Mouse (Mus musculus): Measurements from ENCODE around the gene C3ar1. TPM values are rescaled to one million over a fixed set of nuclear protein-coding genes. Genes with fewer than 3 reads are reported as not detected.

C3ar1 gene
- total RNA-seq, 2 experiments from 2014 or later = 0.43 TPM; not detected in 1

DNA sequence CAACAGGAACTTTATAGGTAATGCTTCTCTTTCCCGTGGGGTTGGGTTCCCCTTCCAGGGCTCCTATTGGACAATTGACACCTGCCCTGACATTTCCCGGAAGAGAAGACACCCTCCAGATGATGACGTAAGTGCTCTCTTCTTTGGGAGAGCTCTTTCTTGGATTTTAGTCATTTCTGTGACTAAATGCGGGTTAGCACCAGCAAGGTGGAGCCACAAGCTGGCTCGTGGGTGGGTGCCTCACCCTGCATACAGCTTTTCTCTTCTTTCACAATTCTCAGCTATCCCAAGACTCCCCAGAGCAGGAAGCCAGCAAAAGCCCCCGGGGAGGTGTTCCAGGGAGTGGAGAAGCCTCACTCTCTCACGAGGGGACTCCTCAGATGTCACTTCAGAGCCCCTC is 23.1 kb downstream of the C3ar1 start:
- no peak for ATAC-seq (replicated peaks; ENCODE audit: low FRiP score, poor library complexity, severe bottlenecking)

DNA sequence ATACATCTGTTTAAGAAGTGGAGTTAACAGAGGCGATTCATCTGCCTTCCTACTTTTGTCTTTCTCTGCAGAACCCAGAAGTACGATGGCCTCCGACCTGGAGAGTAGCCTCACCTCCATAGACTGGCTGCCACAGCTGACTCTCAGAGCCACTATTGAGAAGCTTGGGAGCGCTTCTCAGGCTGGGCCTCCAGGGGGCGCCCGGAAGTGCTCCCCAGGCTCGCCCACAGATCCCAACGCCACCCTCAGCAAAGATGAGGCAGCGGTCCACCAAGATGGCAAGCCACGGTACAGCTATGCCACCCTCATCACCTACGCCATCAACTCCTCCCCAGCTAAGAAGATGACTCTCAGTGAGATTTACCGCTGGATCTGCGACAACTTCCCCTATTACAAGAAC is 27.9 kb downstream of the C3ar1 start:
- peak; percentile 73 for ATAC-seq (replicated peaks; ENCODE audit: low FRiP score, poor library complexity, severe bottlenecking)

DNA sequence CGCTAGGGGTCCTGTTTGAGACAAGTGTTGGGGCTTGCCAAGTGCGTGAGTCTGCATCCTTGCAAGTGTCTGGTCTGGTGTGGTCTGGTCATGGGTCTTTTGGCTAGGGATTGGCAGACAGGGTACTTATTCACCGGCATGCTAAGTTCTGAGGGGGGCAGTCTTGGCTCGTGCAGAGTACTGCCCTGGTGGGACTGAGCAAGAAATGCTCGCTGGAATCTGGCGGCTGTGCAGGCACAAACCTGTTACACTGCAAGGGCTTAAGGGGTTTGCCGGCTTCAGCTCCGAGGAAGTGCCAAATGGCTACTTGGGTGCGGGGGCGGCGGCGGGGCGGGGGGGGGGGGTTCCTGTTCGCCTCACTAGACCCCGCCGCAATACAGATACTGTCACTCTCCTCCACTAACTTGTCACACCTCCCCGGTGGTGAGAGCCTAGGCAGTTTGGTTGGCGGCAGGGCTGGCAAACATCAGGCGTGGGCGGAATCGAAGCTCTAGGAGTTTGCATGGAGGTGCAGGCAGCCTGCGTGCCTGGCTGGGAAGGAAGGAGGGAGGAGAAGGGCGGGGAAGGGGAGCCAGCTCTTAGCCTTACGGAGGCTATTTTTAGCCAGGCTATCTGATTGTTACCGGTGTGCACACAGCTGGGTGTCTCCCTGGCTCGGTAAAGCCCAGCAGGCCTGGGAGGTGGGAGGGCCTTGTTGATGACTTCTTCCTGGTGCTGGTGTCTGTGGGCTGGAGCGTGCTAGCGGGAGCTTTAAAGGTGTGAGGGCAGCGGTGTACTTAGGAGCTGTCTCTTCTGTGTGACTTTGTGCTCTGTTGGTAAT is 29.8 kb downstream of the C3ar1 start:
- ATAC-seq (replicated peaks; ENCODE audit: low FRiP score, poor library complexity, severe bottlenecking) = peak; percentile 94

DNA sequence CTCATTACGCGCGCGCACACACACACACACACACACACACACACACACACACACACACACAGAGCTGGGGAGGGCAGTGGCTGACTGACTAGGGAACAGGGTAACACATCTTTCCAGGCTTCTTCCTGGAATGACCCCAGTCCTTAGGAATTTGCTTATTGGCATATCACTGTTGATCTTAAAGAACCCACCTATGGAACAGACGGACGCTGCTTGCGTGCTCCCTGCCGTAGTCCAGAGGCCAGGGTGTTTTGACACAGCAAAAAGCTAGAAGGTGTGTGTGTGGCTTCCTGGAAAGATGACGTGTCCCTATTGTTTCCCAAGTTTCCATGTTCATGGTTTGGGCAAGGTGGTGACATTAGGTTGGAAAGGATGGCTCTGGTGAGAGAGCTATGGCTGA is 30.8 kb downstream of the C3ar1 start:
- ATAC-seq (replicated peaks; ENCODE audit: low FRiP score, poor library complexity, severe bottlenecking) = no peak

DNA sequence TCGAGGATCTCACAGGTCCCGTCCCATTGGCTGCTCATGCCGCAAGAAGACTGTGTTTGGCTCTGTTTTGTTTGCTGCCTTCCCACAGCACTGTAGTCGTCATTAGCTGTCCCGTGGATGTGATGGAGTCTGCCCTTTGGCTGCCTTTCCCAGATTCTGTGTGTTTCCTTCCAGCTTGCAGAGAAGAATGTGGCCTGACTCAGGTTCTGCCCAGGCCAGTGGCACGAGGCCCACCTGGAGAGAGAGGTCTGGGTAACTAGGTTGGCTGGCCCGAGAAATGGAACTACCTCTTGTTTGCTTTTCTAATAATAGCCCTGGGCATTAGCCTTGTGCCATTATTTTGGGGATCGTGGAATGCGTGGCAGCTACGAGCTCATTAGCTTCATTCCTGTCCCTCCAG is 31.9 kb downstream of the C3ar1 start:
- no peak for ATAC-seq (replicated peaks; ENCODE audit: low FRiP score, poor library complexity, severe bottlenecking)

DNA sequence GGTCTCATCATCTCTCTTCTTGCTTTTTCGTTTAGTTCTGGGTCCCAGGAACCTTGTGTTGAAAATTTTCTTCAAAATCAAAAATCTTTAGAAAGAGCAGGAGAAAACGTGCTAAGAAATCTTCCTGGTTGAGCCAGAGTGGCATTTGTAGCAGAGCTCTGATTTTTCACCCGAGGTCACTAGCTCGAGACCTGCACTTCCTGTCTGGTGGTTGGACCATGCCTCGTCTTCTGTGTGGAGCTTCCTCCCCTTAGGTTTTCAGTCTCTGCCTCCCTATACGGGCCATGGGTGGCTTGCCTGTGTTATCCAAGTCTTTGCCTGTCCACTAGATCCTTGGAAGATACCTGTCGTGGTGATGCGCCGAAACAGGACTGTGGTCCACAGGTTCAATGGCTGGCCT is 34.1 kb downstream of the C3ar1 start:
- no peak for ATAC-seq (replicated peaks; ENCODE audit: low FRiP score, poor library complexity, severe bottlenecking)

DNA sequence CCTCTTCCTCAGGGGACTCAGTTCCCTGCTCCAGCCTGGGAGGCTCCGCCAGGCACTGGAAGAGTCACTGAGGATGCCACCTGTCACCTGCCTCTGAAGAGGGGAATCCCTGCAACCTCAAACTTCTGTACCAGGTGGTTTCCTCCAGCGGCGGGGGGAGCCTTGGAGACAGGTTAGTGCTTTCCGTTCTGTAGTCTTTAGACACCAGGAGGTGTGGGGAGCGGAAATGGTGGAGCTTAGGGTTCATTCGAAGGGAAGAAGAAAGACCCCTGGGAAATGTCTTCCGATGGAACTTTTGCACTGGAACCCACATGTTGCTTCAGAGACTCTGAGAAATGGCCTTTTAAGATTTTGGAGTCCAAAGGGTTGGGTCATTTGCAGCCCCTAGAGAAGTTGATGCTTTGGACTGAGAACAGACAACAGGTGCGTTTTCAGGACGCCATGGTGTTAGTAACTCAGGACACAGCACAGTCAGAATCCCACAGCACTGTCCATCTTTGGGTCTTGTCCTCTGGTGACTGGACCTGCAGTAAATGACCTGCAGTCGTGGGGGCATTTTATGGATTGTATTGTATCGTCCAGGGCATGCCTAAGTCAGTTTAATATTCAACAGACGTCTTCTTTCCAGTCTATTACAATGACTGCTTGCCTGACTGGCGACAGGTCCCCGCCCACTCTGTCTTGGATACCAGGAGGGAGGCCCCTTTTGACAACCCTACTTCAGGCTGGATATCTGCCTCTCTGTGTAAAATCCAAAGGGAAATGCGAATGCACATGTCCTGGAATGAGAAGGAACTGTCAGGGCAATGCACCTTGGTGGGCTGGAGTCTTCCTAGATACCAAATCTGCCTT is 34.9 kb downstream of the C3ar1 start:
- no peak for ATAC-seq (replicated peaks; ENCODE audit: low FRiP score, poor library complexity, severe bottlenecking)

DNA sequence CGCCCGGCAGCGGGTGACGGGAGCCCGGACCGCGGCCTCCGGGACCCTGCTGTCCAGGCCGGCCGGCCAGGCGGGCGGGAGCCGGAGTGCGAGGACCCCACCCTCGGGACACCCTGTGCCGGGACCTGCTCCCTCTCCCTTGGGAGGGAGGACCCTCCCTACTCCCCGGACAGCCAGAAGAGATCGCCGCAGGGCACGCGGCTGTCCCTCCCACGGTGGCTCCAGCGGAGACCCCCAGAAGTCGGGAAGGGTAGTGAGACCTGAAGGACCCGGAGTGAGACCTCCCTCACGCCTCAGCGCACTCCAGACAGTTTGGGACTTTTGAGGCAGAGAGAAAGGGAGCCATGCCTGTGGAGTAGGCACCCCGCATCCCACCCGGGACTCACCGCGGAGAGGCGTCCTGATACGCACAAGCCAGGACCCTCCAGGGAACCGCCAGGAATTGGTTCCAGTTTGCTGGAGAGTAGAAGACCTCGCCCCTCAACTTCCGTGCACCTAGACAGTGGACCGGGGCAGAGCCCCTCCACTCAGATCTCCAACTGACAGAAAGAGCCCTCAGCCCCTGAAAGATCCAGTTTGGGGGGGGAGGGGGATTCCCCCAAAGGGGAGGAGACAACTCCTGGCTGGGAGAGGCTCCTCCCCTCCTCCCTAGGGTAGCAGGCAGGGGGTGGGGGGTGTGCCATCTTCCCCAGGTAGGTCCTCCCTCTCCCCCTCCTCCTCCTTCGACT is 35.7 kb downstream of the C3ar1 start:
- peak; percentile 50 for ATAC-seq (replicated peaks; ENCODE audit: low FRiP score, poor library complexity, severe bottlenecking)

DNA sequence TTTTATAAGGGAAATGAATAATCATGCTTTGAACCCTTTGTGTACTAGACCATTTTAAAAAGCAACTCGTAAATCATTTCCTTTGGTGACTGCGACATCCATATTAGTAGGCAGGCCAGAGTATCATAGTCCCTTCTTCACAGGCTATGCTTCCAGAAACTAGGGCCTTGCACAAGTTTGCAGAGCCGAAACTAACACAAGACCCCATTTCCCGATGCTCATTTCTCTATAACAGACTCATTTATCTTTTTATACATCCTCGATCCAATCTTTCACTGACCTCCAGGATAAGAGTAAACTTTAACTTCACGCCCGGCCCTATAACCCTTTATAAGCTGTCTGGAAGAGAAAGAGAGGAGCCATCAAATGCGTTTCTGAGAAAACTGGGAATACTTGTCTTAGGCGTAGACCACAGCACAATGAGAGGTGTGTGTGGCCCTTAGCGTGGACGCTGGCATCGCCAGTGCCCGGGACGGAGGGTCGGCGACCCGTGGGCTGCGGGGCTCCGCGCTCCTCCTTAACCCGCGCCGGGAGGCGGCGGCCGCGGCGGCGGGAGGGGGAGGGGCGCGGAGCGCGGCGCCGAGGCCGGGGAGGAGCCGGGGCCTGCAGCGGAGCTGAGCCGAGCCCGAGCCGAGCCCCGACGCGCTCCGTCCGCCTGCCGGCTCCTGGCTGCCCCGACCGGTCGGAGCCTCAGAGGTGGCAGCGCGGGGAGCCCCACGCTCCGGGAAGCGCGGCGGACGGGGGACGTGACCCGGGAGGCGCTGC is 36.5 kb downstream of the C3ar1 start, which contains the start of gene Foxj2:
Foxj2 (plus strand) TSS at position 609 of the 765 bp plus-strand sequence.
- ATAC-seq (replicated peaks; ENCODE audit: low FRiP score, poor library complexity, severe bottlenecking) = peak; percentile 84

DNA sequence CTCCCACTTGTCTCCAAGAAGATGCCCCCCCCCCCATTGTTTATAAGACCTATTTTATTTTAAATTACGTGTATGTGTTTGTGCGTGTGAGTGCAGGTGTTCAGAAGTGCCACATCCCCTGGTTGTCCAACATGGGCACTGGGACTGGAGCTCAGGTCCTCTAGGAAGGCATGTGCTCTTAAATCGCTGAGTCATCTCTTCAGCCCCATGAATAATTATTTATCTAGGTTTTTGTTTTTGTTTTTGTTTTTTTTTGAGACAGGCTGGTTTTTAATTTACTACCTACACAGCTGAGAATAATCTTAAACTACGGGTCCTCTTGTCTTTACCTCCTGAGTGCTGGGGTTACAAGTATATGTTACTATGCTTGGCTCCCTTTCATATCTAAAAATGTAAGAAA is 42.3 kb downstream of the C3ar1 start:
- no peak for ATAC-seq (replicated peaks; ENCODE audit: low FRiP score, poor library complexity, severe bottlenecking)

DNA sequence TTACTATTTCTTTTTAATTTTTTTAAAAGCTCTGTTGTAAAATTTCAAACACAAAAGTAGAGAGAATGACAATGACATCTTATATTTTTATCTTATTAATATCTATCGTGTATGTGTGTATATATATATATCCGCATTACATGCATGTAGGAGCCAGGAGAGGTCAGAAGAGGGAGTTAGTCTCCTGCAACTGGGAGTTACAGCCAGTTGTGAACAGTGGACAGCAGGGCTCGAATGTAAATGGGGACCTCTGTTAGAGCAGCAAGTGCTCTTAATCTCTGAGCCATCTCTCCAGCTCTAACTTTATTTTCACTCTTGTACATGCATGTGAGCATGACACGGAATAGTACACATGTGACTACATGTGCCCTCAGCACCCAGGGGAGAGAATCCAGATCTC is 43.2 kb downstream of the C3ar1 start:
- no peak for ATAC-seq (replicated peaks; ENCODE audit: low FRiP score, poor library complexity, severe bottlenecking)

DNA sequence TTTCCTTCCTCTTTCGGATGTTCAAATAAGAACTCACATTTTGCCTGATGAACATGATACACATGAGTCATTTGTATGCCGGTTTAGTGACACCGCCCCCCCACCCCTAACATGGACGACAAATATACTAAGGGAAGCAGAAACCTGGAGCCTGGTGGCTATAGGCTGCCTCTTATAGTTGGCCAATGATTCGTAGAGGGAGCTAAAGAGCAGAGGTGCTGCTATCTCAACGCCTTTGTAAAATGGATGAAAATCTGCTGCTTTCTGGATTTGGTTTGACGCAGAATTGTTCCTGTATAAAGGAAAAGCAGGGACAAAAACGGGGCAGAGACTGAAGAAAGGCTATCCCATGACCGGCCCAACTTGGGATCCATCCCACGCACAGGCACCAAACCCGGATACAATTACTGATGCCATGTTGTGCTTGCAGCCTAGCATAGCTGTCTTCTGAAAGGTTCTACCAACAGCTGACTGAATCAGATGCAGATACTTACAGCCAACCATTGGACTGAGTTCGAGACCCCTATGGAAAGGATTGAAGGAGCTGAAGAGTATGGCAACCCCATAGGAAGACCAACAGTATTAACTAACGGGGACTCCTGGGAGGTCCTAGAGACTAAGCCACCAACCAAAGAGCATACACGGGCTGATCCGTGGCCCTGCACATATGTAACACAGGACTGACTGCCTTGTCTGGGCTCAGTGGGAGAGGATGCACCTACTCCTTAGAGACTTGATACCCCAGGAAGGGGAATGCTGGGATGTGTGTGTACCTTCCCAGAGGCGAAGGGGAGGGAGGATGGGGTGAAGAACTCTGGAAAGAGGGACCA is 44.0 kb downstream of the C3ar1 start:
- ATAC-seq (replicated peaks; ENCODE audit: low FRiP score, poor library complexity, severe bottlenecking) = peak; percentile 48

DNA sequence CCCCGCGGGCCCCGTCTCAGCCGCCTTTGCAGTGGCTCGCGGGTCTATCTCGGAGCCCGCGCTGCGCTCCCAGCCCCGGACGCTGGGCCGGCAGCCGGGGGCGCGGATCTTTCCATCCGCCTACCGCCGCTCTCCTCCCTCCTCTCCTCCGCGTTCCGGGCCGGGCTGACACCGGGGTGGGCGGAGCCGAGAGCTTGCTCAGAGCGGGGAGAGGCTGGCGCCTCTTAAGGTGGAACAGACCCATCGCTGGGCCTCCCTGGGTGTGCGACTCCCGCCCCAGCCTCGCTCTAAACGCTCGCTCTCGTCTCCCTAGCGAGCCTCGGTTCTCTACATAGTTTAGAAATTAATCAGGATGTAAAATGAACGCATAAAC is 44.7 kb downstream of the C3ar1 start:
- ATAC-seq (replicated peaks; ENCODE audit: low FRiP score, poor library complexity, severe bottlenecking) = peak; percentile 85

DNA sequence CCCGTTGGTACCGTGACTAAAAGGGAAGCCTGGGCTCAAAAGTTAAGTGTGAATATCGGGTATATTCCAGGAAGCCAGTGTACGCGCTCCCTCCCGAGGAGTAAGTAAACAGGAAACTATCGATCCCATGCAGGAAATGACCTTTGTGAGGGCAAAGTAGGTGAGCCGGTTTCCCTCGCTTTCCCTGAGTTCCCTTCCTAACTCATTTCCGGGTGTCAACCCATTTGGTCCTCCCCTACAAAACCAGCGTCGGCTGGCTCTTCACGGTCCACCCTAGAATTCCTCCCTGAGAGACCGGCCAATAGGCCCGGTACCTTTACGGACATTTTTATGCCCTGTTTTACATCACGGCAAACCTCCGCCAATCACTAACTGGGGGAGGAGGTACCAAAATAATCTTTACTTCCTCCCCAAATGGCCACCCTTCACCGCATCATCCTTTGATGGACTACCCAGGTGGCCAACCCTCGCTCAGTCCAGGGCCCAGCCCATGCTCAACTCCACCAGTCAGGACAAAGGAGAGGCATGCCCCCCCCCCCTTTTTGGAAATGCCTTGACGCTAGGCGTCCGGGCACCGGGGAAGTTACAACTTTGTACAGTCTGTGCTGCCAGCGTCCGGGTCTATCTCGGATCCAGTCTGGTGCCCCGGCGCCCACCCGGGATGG is 45.2 kb downstream of the C3ar1 start:
- peak; percentile 91 for ATAC-seq (replicated peaks; ENCODE audit: low FRiP score, poor library complexity, severe bottlenecking)

DNA sequence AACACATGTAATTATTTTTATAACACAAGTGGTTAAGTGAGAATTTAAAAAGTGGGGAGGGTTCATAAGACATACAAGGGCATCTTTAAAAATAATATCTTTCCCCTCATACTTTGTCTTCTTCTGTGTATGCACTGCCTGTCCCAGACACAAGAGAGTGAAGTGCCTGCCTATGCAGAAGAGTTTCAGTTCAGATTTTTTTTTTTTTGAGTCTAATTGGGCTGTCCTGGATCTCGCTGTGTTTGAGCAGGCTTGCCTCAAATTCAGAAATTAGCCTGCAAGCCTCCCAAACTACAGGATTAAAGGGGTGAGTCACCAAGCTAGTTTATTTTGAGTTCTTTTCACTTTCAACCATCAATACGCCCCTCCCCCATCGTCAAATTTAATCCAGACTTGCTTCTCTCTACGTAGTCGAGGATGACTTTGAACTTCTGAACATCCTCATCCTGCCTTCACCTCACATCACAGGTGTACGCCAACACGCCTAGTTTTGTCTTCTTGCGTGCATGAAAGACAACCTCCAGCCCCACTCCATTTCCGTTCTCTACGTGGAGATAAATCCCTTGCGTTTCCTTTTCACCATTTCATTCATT is 45.8 kb downstream of the C3ar1 start:
- no peak; the same call in 1 of the 2 replicates for ATAC-seq (replicated peaks; ENCODE audit: low FRiP score, poor library complexity, severe bottlenecking)

DNA sequence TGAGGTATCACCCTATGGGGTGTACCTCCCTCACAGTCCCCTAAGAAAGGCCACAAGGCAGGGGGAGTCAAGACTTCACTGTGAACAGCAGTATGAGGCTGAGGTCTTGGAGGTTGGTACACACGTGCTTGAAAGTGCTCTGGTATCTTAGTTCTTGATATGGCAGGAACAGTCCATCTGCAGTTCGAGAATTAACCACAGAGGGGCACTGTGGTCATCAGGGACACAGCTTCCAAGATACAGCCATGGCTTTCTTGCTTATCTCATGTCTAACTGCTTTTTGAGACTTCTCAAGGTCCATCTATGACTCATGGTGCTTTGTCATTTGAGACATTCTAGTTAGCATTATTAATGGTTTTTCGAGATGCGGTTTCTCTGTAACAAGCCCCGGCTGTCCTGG is 51.5 kb downstream of the C3ar1 start:
- ATAC-seq (replicated peaks; ENCODE audit: low FRiP score, poor library complexity, severe bottlenecking) = peak; percentile 84

DNA sequence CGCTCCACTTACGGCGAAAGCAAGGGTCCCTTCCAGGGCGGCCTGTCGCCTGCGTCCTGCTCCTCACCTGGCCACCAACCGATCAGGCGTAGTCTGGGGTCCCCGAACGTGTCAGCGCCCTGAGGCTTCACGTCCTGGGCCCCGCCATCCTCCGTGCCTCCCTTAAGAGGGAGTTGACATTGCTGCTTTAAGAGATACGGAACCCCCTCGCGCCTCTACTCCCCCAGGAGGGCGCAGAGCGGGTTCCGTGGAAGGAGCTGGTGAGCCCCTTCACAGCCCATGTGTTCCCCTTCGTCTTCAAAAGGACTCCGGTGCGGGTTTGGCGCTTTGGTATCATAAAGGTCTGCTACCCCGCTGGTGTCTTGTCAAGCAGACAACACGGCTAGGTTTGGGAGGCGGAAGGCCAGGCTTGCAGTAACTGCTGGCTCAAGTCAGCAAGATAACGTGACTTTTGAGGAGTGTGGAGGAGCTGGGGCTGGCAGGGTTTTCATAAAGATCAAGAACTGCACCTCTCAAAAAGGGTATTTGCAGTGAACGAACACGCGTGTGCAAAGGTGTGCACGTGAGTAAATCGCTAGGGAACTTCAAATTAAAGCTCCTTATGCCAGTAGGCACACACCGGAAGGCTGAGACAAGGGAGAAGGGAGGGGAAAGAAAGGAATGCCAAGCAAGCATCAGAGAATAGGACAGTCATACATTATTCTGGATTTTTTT is 54.0 kb downstream of the C3ar1 start:
- peak; percentile 71 for ATAC-seq (replicated peaks; ENCODE audit: low FRiP score, poor library complexity, severe bottlenecking)

Measured in erythroblast, adult 5-6 weeks (primary cell).